Mouse (Mus musculus) spleen, adult 2 months (tissue): ENCODE results near the gene Prex1.

Experiments
- CTCF ChIP-seq: fragments of 200-500 bp; IDR thresholded peaks from 2 replicates; pipeline ENCODE4 v1.5.1; 2011; ENCODE audit warnings: mild to moderate bottlenecking, inconsistent platforms; ENCODE audit not compliant: insufficient read depth, insufficient read length, insufficient replicate concordance; ENCODE audit errors: extremely low read depth
- POLR2A ChIP-seq: fragments of 200-500 bp; IDR thresholded peaks from 2 replicates; pipeline ENCODE4 v1.6.1; 2011; ENCODE audit warnings: low read depth, low read length, inconsistent platforms

DNA sequence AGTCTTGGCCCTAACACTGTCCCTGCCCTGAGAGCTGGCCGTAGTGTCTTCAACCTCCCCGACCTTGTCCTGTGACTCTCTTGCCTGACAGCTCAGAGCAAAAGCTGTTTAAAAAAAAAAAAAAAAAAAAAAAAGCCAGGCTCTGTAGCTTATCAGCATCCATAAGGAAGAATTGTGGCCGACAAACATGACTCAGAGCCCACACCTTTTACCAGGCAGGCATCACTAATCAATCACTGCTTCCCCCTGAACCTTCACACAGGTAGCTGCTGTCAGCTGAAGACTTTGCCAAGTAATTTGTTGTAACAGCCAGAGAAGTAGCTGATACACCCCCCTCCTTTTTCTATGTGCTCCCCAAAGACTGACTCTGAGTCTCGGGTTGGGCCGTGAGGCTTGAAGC is 140.0 kb downstream of the Prex1 start:
- TF ChIP-seq CTCF (no peak), POLR2A (no peak)
